Mouse (Mus musculus) lung, postnatal 0 days (tissue): ENCODE data around the gene Plpp7. TPM values are rescaled to one million over a fixed set of nuclear protein-coding genes. Genes with fewer than 3 reads are reported as not detected.
A peak's percentile ranks its signal among the peaks of the same experiment; 100 is the strongest.

Experiments
- ATAC-seq: fragments of 200-750 bp; cut with Nextera tagmentation; 2 replicates; pipeline ENCODE4 v1.8.0; 2017; ENCODE audit warnings: moderate library complexity
- DNase-seq: peaks from one replicate; pipeline ENCODE4 v3.0.0-alpha.2; 2016; ENCODE audit warnings: low spot score
- H3K27ac ChIP-seq: fragments of 300-500 bp; sonication (generic); 2 replicates; pipeline ENCODE4 v1.5.1; 2014; ENCODE audit warnings: antibody characterized with exemption, mild to moderate bottlenecking, low read length, mixed read lengths
- H3K27me3 ChIP-seq: fragments of 300-500 bp; sonication (generic); replicated peaks from 2 replicates; pipeline ENCODE4 v1.6.1; 2014; ENCODE audit warnings: low read length, mixed read lengths; ENCODE audit not compliant: insufficient read depth
- H3K36me3 ChIP-seq: fragments of 300-500 bp; sonication (generic); 2 replicates; pipeline ENCODE4 v1.6.1; 2014; ENCODE audit warnings: low read length, mixed read lengths; ENCODE audit not compliant: insufficient read depth
- H3K4me1 ChIP-seq: fragments of 300-500 bp; sonication (generic); 2 replicates; pipeline ENCODE4 v1.6.1; 2014; ENCODE audit warnings: antibody characterized with exemption, low read depth, low read length, mixed read lengths; ENCODE audit not compliant: insufficient read depth
- H3K4me2 ChIP-seq: fragments of 300-500 bp; sonication (generic); replicated peaks from 2 replicates; pipeline ENCODE4 v1.6.1; 2014; ENCODE audit warnings: low read depth, mild to moderate bottlenecking, low read length, moderate library complexity, mixed read lengths
- H3K4me3 ChIP-seq: fragments of 300-500 bp; sonication (generic); 2 replicates; pipeline ENCODE4 v1.5.1; 2014; ENCODE audit warnings: low read depth, low read length
- H3K9ac ChIP-seq: fragments of 300-500 bp; sonication (generic); replicated peaks from 2 replicates; pipeline ENCODE4 v1.6.1; 2014; ENCODE audit warnings: low read depth, mild to moderate bottlenecking
- H3K9me3 ChIP-seq: fragments of 300-500 bp; sonication (generic); 2 replicates; pipeline ENCODE4 v1.6.1; 2016; ENCODE audit warnings: low read length, mixed read lengths
- CTCF ChIP-seq: IDR thresholded peaks from 2 replicates; pipeline ENCODE4 v1.5.1; 2016; ENCODE audit warnings: antibody characterized with exemption, mild to moderate bottlenecking
- EP300 ChIP-seq: IDR thresholded peaks from 2 replicates; pipeline ENCODE4 v1.6.1; 2016; ENCODE audit warnings: antibody characterized with exemption, mild to moderate bottlenecking, control low read depth
- WGBS: fragments of 180-500 bp; shearing (Covaris S2); extraction: QIAGEN DNeasy Blood & Tissue Kit; methylation state at CpG from one replicate; pipeline ENCODE4 v1.1.7; 2014; 5-methylcytosine and 5-hydroxymethylcytosine counted together
- polyA plus RNA-seq: library from polyadenylated mRNA; unstranded; fragments of >200 nt; fragmentation: Nextera tagmentation; extraction: Ambion mirVana; gene quantifications from 2 replicates; pipeline ENCODE4 v1.2.1, GENCODE M21; 2015

Plpp7 gene
- polyA plus RNA-seq, 1 experiment from 2014 or later = 2.4 TPM

DNA sequence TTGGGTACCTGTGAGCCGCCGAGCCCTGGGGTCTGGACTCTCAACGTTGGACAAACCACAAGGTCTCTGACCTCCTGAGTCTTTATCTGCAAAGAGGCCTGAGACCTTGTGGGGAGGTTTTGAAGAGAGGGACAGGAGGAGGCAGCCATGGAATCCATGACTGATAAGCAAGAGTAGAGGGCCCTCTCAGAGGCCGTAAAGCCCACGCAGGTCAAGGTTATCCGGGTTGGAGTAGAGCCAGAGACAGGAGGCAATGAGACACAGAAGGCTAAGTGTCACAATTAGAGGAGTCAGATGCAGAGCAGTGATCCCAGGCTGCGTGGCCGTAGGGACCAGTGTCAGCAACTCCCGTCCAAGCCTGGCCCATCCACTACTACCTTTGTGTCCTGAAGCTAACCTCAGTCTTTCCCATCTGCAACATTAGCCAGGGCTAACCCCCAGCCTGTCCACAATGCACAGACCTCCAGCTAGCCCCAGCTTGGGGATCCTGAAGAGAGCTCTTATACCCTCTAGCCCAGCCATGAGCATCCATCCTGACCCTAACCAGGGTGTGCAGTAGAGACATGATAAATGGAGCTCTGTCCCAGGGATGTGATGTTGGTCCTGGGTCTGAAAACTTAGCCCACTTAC, 36.0 kb downstream of the Plpp7 start:
- TF ChIP-seq EP300 (no peak), CTCF (no peak)
- 61% methylated on average over 9 of the region's 9 CpGs for WGBS
- Histone ChIP-seq H3K9ac (no peak overlapping the region), H3K4me3 (no peak overlapping the region), H3K4me1 (peaks cover 2% of the 10 kb centered on the region; the same call in 1 of the 2 replicates), H3K9me3 (no peaks in the 10 kb centered on the region), H3K36me3 (no peaks in the 10 kb centered on the region), H3K27me3 (no peaks in the 10 kb centered on the region), H3K27ac (no peak overlapping the region), H3K4me2 (no peak overlapping the region)
- ATAC-seq (no peak), DNase-seq (no peak)

DNA sequence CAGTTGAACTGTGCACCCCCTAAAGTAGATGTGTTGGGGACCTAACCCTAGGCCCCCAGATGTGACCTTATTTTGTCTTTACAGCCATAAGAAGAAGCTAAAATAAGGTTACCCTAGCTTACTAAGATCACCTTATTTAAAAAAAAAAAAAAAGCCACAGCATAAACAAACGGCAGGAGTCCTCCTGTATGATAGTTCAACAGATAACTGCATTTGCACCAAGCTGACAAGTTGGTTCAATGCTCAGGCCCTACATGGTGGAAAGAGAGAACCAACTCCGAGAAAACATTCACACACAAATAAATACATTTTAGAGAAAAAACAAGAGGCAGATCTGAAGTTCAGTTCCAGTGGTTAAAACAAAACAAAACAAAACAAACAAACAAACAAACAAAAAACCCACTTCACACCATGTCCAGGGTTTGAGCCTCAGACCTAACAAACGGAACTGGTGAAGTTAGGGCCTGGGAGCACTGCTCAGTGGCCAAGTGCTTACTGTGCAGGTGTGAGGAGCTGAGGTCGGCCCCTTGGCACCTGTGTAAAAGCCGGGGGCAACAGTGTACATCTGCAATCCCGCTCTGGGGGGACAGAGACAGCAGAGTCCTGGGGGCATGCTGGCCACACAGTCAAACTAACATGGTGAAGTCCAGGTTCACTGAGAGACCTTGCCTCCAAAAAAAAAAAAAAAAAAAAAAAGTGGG, 36.7 kb downstream of the Plpp7 start:
- no peak overlapping the region for H3K4me3 ChIP-seq
- TF ChIP-seq EP300 (no peak), CTCF (no peak)
- no peaks in the 10 kb centered on the region for H3K9me3 ChIP-seq
- DNase-seq = no peak
- no peaks in the 10 kb centered on the region for H3K36me3 ChIP-seq
- H3K4me2 ChIP-seq = no peak overlapping the region
- peaks cover 2% of the 10 kb centered on the region; the same call in 1 of the 2 replicates for H3K4me1 ChIP-seq
- H3K27ac ChIP-seq = no peak overlapping the region
- no peaks in the 10 kb centered on the region for H3K27me3 ChIP-seq
- ATAC-seq = no peak
- H3K9ac ChIP-seq = no peak overlapping the region
- 72% methylated on average over 6 of the region's 6 CpGs for WGBS

DNA sequence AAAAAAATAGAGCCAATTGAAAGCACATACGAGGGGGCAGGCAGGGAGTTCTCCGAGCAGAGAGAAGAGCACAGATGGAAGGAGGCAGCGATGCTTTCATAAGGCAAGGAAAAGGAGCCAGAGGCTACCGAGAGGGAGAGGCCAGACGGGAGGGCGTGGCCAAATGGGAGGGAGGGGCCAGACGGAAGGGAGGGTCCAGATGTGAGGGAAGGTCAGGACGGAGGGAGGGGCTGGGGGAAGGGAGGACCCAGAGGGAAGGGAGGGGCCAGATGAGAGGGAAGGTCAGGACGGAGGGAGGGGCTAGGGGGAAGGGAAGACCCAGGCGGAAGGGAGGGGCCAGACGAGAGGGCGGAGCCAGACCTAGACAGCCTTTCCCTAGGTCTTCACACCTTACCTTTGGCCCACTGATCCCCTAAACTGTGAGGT, 37.3 kb downstream of the Plpp7 start:
- no peak overlapping the region for H3K4me3 ChIP-seq
- 4% methylated on average over 12 of the region's 12 CpGs for WGBS
- H3K4me1 ChIP-seq = peaks cover 2% of the 10 kb centered on the region; the same call in 1 of the 2 replicates
- H3K27ac ChIP-seq = no peak overlapping the region
- H3K4me2 ChIP-seq = no peak overlapping the region
- H3K36me3 ChIP-seq = no peaks in the 10 kb centered on the region
- H3K9me3 ChIP-seq = no peaks in the 10 kb centered on the region
- TF ChIP-seq EP300 (no peak), CTCF (no peak)
- H3K27me3 ChIP-seq = no peaks in the 10 kb centered on the region
- no peak overlapping the region for H3K9ac ChIP-seq
- ATAC-seq (peak; percentile 42), DNase-seq (peak; percentile 83)

- H3K9ac ChIP-seq = no peak overlapping the region
- H3K27me3 ChIP-seq = no peaks in the 10 kb centered on the region
- H3K9me3 ChIP-seq = no peaks in the 10 kb centered on the region
- H3K4me1 ChIP-seq = peaks cover 2% of the 10 kb centered on the region; the same call in 1 of the 2 replicates
- H3K4me2 ChIP-seq = no peak overlapping the region
- no peak overlapping the region for H3K4me3 ChIP-seq
- no peaks in the 10 kb centered on the region for H3K36me3 ChIP-seq
- H3K27ac ChIP-seq = no peak overlapping the region
- 0% methylated on average over 2 of the region's 2 CpGs for WGBS
- ATAC-seq (0 out of 2 replicates have a peak, but pooled peaks have one; percentile 1), DNase-seq (peak; percentile 93)
- TF ChIP-seq EP300 = no peak
- peak; percentile 94 for TF ChIP-seq CTCF
Observed at GRCm38 (mm10) chr2:32134039-32134438, 38.7 kb downstream of the Plpp7 start.

GRCm38 (mm10) chr2:32137667-32138266, 42.4 kb downstream of the Plpp7 start:
- Histone ChIP-seq H3K4me2 (peak overlapping the region; percentile 60), H3K9ac (peak overlapping the region; percentile 75), H3K27ac (peak overlapping the region; percentile 91), H3K4me3 (peak overlapping the region; percentile 55), H3K36me3 (no peaks in the 10 kb centered on the region), H3K27me3 (no peaks in the 10 kb centered on the region), H3K4me1 (no peaks in the 10 kb centered on the region), H3K9me3 (no peaks in the 10 kb centered on the region)
- TF ChIP-seq CTCF (no peak), EP300 (peak; percentile 77)
- DNase-seq (peak; percentile 99), ATAC-seq (peak; percentile 97)
- under 1% methylated on average over 40 of the region's 40 CpGs for WGBS

DNA sequence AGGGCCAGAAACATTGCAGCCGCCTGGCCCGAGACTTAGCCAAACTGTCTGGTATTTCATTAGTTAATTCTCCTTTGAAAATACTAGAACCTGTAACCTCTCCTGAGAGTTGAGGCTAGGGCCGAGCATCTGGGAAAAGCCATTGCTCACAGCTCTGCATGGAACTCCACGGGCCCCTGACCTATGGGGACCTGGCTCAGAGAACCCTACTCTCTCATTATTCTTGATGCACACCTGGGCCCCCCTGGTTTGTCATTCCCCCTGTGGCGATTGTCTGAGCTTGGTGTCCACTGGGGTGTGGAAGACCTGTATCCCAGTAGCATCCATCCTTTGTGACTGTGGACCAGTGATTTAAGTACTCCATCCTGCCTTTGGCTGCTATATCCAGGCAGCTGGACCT, 44.0 kb downstream of the Plpp7 start:
- ATAC-seq (no peak), DNase-seq (no peak)
- WGBS = 76% methylated on average over 5 of the region's 5 CpGs
- Histone ChIP-seq H3K36me3 (no peaks in the 10 kb centered on the region), H3K4me3 (no peak overlapping the region), H3K4me1 (no peaks in the 10 kb centered on the region), H3K27me3 (no peaks in the 10 kb centered on the region), H3K9ac (no peak overlapping the region), H3K27ac (no peak overlapping the region), H3K4me2 (no peak overlapping the region), H3K9me3 (no peaks in the 10 kb centered on the region)
- TF ChIP-seq CTCF (no peak), EP300 (no peak)
